Mouse (Mus musculus): ENCODE results near the gene Smim20.

DNA sequence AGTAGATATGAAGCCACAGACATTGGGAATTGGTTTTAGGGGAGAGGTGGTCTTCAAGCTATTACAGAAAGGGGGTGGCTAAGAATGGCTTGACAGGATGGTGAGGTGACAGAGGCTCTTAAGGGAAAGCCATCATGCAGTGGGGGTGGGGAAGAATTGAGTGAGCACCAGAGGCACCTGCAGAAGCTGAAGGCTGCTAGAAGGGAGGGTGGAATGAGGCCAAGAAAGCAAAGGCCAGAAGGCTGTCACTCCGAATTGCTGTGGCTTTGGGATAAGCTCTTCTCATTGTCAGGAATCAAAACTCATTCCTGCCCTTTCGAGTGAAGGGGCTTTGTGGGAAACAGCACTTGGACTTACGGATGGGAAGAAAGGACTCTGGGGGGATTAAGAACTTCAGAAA, 12.1 kb upstream of the Smim20 start:
- TF ChIP-seq POLR2A (IDR thresholded peaks at IDR 0.05; ENCODE audit: borderline replicate concordance, extremely low read depth, insufficient read depth, insufficient read length, poor library complexity, severe bottlenecking) (no peak), CTCF (IDR thresholded peaks at IDR 0.05; ENCODE audit: borderline replicate concordance, extremely low read depth, insufficient read depth, insufficient read length) (no peak)
